Mouse (Mus musculus) brain, embryonic 14.5 days (tissue): ENCODE results near the gene Selp.

Experiments used
- CTCF ChIP-seq: fragments of 200-500 bp; IDR thresholded peaks from 2 replicates; pipeline ENCODE4 v1.5.1; 2012; ENCODE audit warnings: inconsistent platforms, mild to moderate bottlenecking, moderate library complexity, borderline replicate concordance; ENCODE audit not compliant: insufficient read depth, insufficient read length; ENCODE audit errors: extremely low read depth
- POLR2A ChIP-seq: fragments of 200-500 bp; IDR thresholded peaks from 2 replicates; pipeline ENCODE4 v1.6.1; 2012; ENCODE audit warnings: mild to moderate bottlenecking, inconsistent platforms, borderline replicate concordance; ENCODE audit not compliant: poor library complexity, insufficient read depth, insufficient read length, severe bottlenecking; ENCODE audit errors: extremely low read depth

DNA sequence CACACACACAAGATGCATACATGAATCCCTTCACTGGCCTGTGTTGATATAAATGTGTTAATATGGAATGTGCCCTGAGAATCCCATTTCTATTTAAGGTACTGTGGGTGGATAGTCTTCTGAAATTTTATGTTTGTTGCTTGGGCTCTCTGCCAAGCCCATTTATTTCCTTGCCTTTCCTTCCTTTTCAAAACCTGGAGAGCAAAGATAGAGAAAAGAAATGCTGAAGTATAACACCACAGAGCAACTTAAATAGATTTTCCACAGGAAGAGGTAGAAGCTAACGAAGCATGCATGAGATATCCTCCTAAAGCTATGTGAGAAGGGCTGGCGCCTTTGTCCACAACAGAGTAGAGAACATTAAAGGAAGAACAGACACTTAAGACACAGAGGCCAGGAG lies 5.3 kb upstream of the Selp start:
- TF ChIP-seq CTCF (no peak), POLR2A (no peak)
